Mouse (Mus musculus) R1 (cell line): ENCODE measurements around the gene Gatd1.
"Not testable (repeated sequence)": the region's sequence is repeated elsewhere in the genome, so short reads cannot be mapped to it uniquely, and the experiment has no call there.

Experiments used
- DNase-seq: peaks from one replicate; pipeline ENCODE4 v3.0.0-alpha.2; 2018; ENCODE audit warnings: low read depth, low spot score

The Gatd1 gene

GRCm38 (mm10) chr7:141413809-141414584 lies at the start of gene Gatd1:
Gene Gatd1 (minus strand): TSS chr7:141414136.
- peak; percentile 98 for DNase-seq

GRCm38 (mm10) chr7:141462333-141462821 lies 48.4 kb upstream of the Gatd1 start:
- DNase-seq: no peak

GRCm38 (mm10) chr7:141461521-141462332 lies 47.8 kb upstream of the Gatd1 start:
- no peak for DNase-seq

GRCm38 (mm10) chr7:141460391-141461113 lies 46.6 kb upstream of the Gatd1 start, which contains the start of gene Cracr2b:
Gene Cracr2b (plus strand): TSS chr7:141461094.
- no peak for DNase-seq

GRCm38 (mm10) chr7:141460001-141460390 lies 46.1 kb upstream of the Gatd1 start:
- no peak for DNase-seq

GRCm38 (mm10) chr7:141459301-141459711 lies 45.4 kb upstream of the Gatd1 start:
- DNase-seq: peak; percentile 78

- DNase-seq: no peak
These were observed 44.7 kb upstream of the Gatd1 start for GRCm38 (mm10) chr7:141458661-141459060.

GRCm38 (mm10) chr7:141457986-141458660 lies 44.2 kb upstream of the Gatd1 start:
- DNase-seq: no peak

- no peak for DNase-seq
These were observed 43.3 kb upstream of the Gatd1 start for GRCm38 (mm10) chr7:141457236-141457635.

GRCm38 (mm10) chr7:141456739-141457138 lies 42.8 kb upstream of the Gatd1 start:
- DNase-seq: no peak

GRCm38 (mm10) chr7:141455610-141456314 lies 41.8 kb upstream of the Gatd1 start:
- peak; percentile 71 for DNase-seq

- DNase-seq: peak; percentile 96
These were observed 41.1 kb upstream of the Gatd1 start, which contains the start of gene Pnpla2 for GRCm38 (mm10) chr7:141454967-141455551. Gene Pnpla2 (plus strand): TSS chr7:141455198.

GRCm38 (mm10) chr7:141453636-141454035 lies 39.7 kb upstream of the Gatd1 start:
- DNase-seq: no peak

- DNase-seq: peak; percentile 60
These were observed 38.0 kb upstream of the Gatd1 start for GRCm38 (mm10) chr7:141451928-141452327.

- peak; percentile 99 for DNase-seq
These were observed 33.4 kb upstream of the Gatd1 start, which contains the start of gene Rplp2 for GRCm38 (mm10) chr7:141447110-141447991. Gene Rplp2 (plus strand): TSS chr7:141447370.

GRCm38 (mm10) chr7:141446374-141446773 lies 32.4 kb upstream of the Gatd1 start:
- not testable (repeated sequence) for DNase-seq

- DNase-seq: peak; percentile 90
These were observed 29.9 kb upstream of the Gatd1 start, which contains the start of gene Pidd1 for GRCm38 (mm10) chr7:141443828-141444237. Gene Pidd1 (minus strand): TSS chr7:141444025.

GRCm38 (mm10) chr7:141443081-141443821 lies 29.3 kb upstream of the Gatd1 start:
- peak; percentile 81 for DNase-seq
